Mouse (Mus musculus) lung, embryonic 15.5 days (tissue): ENCODE measurements at regions not wholly inside any gene's neighbourhood (a gene's known extent, or its start where the extent isn't known, plus 50 kb on each side); places are given as distances from the start of the nearest gene placed in this dataset.

ENCODE experiments used
- ATAC-seq: fragments of 200-750 bp; cut with Nextera tagmentation; 2 replicates; pipeline ENCODE4 v1.8.0; 2017; ENCODE audit warnings: moderate number of reproducible peaks, borderline replicate concordance; ENCODE audit not compliant: low FRiP score, low TSS enrichment; ENCODE audit errors: extremely low read depth
- H3K27ac ChIP-seq: fragments of 300-500 bp; sonication (generic); 2 replicates; pipeline ENCODE4 v1.5.1; 2015; ENCODE audit warnings: moderate library complexity, mild to moderate bottlenecking, inconsistent platforms
- H3K27me3 ChIP-seq: fragments of 300-500 bp; sonication (generic); 2 replicates; pipeline ENCODE4 v1.6.1; 2015; ENCODE audit warnings: inconsistent platforms
- H3K36me3 ChIP-seq: fragments of 300-500 bp; sonication (generic); 2 replicates; pipeline ENCODE4 v1.6.1; 2015; ENCODE audit warnings: inconsistent platforms
- H3K4me1 ChIP-seq: fragments of 300-500 bp; sonication (generic); 2 replicates; pipeline ENCODE4 v1.6.1; 2015; ENCODE audit warnings: inconsistent platforms
- H3K4me2 ChIP-seq: fragments of 300-500 bp; sonication (generic); 2 replicates; pipeline ENCODE4 v1.6.1; 2015; ENCODE audit warnings: inconsistent platforms, mild to moderate bottlenecking, moderate library complexity
- H3K4me3 ChIP-seq: fragments of 300-500 bp; sonication (generic); 2 replicates; pipeline ENCODE4 v1.5.1; 2015; ENCODE audit warnings: mild to moderate bottlenecking, inconsistent platforms
- H3K9ac ChIP-seq: fragments of 300-500 bp; sonication (generic); 2 replicates; pipeline ENCODE4 v1.6.1; 2015; ENCODE audit warnings: inconsistent platforms
- H3K9me3 ChIP-seq: fragments of 300-500 bp; sonication (generic); 2 replicates; pipeline ENCODE4 v1.6.1; 2016; ENCODE audit warnings: inconsistent platforms
- WGBS: fragments of 180-500 bp; shearing (Covaris S2); methylation state at CpG from one replicate; pipeline ENCODE4 v1.1.7; 2015; 5-methylcytosine and 5-hydroxymethylcytosine counted together

- H3K4me1 ChIP-seq = no peaks in the 10 kb centered on the region
- ATAC-seq = no peak
- no peaks in the 10 kb centered on the region for H3K36me3 ChIP-seq
- 80% methylated on average over 5 of the region's 5 CpGs for WGBS
- no peaks in the 10 kb centered on the region for H3K27me3 ChIP-seq
- no peak overlapping the region for H3K27ac ChIP-seq
- no peak overlapping the region for H3K4me3 ChIP-seq
- H3K9ac ChIP-seq = no peak overlapping the region
- H3K4me2 ChIP-seq = no peak overlapping the region
- no peaks in the 10 kb centered on the region for H3K9me3 ChIP-seq
These were observed 329.6 kb downstream of the Cxcl12 start for GRCm38 (mm10) chr6:117497904-117498303.

GRCm38 (mm10) chr6:117502346-117502745, 334.0 kb downstream of the Cxcl12 start:
- Histone ChIP-seq H3K27me3 (no peaks in the 10 kb centered on the region), H3K36me3 (no peaks in the 10 kb centered on the region), H3K4me1 (no peaks in the 10 kb centered on the region), H3K27ac (no peak overlapping the region), H3K9ac (no peak overlapping the region), H3K9me3 (no peaks in the 10 kb centered on the region), H3K4me3 (no peak overlapping the region), H3K4me2 (no peak overlapping the region)
- ATAC-seq = no peak
- 44% methylated on average over 5 of the region's 5 CpGs for WGBS

DNA sequence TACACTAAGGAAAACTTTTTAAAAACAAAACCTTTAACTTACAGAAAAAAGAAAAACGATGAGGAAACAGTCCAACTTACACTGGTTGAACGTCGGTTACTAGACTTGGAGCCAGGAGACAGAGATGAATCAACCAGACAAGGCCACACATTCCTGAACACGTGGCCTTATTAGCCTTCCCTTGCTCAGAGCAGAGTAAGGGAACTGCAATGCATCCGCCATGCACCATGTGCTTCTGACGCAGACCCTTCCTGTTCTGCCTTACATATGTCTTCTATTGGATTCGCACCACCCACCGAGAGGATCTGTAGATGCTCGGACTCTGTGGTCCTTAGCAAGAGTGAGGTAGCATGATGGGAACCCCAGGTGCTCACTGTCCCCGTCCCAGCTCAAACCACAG, 336.2 kb upstream of the Zfp637 start:
- H3K27me3 ChIP-seq = no peaks in the 10 kb centered on the region
- 73% methylated on average over 10 of the region's 10 CpGs for WGBS
- H3K4me1 ChIP-seq = no peaks in the 10 kb centered on the region
- no peak overlapping the region for H3K4me2 ChIP-seq
- no peak overlapping the region for H3K9ac ChIP-seq
- no peaks in the 10 kb centered on the region for H3K36me3 ChIP-seq
- H3K27ac ChIP-seq = no peak overlapping the region
- no peak overlapping the region for H3K4me3 ChIP-seq
- ATAC-seq = no peak
- no peaks in the 10 kb centered on the region for H3K9me3 ChIP-seq

GRCm38 (mm10) chr6:117505431-117505830, 335.5 kb upstream of the Zfp637 start:
- H3K4me2 ChIP-seq = no peak overlapping the region
- H3K27ac ChIP-seq = no peak overlapping the region
- no peak overlapping the region for H3K4me3 ChIP-seq
- H3K9me3 ChIP-seq = no peaks in the 10 kb centered on the region
- no peak for ATAC-seq
- 50% methylated on average over 3 of the region's 3 CpGs for WGBS
- no peaks in the 10 kb centered on the region for H3K4me1 ChIP-seq
- H3K27me3 ChIP-seq = no peaks in the 10 kb centered on the region
- no peak overlapping the region for H3K9ac ChIP-seq
- no peaks in the 10 kb centered on the region for H3K36me3 ChIP-seq

DNA sequence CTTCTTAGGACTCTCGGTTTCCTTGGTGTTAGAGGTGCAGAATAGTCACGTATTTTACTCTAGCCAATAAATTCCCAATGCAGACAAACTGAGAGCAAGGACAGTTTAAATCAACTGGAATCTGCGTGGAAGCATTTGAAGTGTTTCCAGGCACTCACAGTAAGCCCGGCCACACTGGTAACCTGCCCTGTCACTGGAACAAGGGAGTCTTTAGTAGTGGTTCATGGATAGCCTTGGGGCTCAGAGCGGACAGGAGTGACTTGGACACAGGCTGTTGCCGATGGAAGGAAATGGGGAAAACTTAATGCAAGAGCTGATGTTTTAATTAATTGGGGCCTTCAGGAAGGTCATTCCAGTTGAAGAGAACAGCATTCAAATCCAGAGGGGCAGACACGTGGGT, 334.4 kb upstream of the Zfp637 start:
- Histone ChIP-seq H3K9me3 (no peaks in the 10 kb centered on the region), H3K27me3 (no peaks in the 10 kb centered on the region), H3K4me2 (no peak overlapping the region), H3K9ac (no peak overlapping the region), H3K27ac (no peak overlapping the region), H3K4me1 (no peaks in the 10 kb centered on the region), H3K36me3 (no peaks in the 10 kb centered on the region), H3K4me3 (no peak overlapping the region)
- 69% methylated on average over 7 of the region's 7 CpGs for WGBS
- ATAC-seq = no peak

- Histone ChIP-seq H3K4me1 (no peaks in the 10 kb centered on the region), H3K9me3 (no peaks in the 10 kb centered on the region), H3K27ac (no peak overlapping the region), H3K36me3 (no peaks in the 10 kb centered on the region), H3K4me3 (no peak overlapping the region), H3K4me2 (no peak overlapping the region), H3K27me3 (no peaks in the 10 kb centered on the region), H3K9ac (no peak overlapping the region)
- 24% methylated on average over 6 of the region's 6 CpGs for WGBS
- ATAC-seq = no peak
These were observed 332.1 kb upstream of the Zfp637 start for GRCm38 (mm10) chr6:117508860-117509259.

- WGBS = 85% methylated on average over 4 of the region's 4 CpGs
- H3K36me3 ChIP-seq = no peaks in the 10 kb centered on the region
- H3K4me1 ChIP-seq = peaks cover 4% of the 10 kb centered on the region; the same call in 1 of the 2 replicates
- H3K4me2 ChIP-seq = no peak overlapping the region
- H3K27me3 ChIP-seq = no peaks in the 10 kb centered on the region
- no peak overlapping the region for H3K27ac ChIP-seq
- no peak for ATAC-seq
- no peaks in the 10 kb centered on the region for H3K9me3 ChIP-seq
- no peak overlapping the region for H3K9ac ChIP-seq
- no peak overlapping the region for H3K4me3 ChIP-seq
These were observed 331.0 kb upstream of the Zfp637 start for GRCm38 (mm10) chr6:117510026-117510425.

- peak; percentile 73; the same call in 1 of the 2 replicates for ATAC-seq
- no peak overlapping the region for H3K4me2 ChIP-seq
- no peak overlapping the region for H3K4me3 ChIP-seq
- H3K27me3 ChIP-seq = no peaks in the 10 kb centered on the region
- H3K9me3 ChIP-seq = no peaks in the 10 kb centered on the region
- peaks cover 10% of the 10 kb centered on the region; the same call in 1 of the 2 replicates for H3K4me1 ChIP-seq
- 58% methylated on average over 5 of the region's 5 CpGs for WGBS
- peak overlapping the region; percentile 41; the same call in 1 of the 2 replicates for H3K27ac ChIP-seq
- no peak overlapping the region for H3K9ac ChIP-seq
- no peaks in the 10 kb centered on the region for H3K36me3 ChIP-seq
These were observed 326.1 kb upstream of the Zfp637 start for GRCm38 (mm10) chr6:117514831-117515230.

DNA sequence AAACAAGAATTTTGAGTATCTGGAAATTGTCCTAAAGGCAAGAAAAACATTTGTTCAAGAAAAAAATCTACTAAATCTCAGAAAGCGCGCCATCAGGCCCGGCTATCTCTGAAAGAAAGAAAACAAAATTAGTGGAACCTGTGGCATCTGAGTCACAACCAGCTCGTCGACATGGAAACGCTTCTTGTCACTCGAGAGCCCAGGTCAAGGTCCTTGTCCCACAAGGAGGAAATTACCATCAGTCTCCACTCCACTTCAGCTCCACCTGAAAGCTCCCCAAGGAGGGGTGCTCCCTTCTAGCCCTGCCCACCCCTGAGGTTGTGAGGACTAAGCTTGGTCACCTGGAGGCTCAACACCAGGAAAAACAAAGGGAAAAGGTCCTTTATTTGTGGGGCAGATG, 324.1 kb upstream of the Zfp637 start:
- H3K4me3 ChIP-seq = no peak overlapping the region
- no peak overlapping the region for H3K27ac ChIP-seq
- H3K9me3 ChIP-seq = no peaks in the 10 kb centered on the region
- WGBS = 53% methylated on average over 7 of the region's 7 CpGs
- H3K4me1 ChIP-seq = peaks cover 10% of the 10 kb centered on the region; the same call in 1 of the 2 replicates
- no peaks in the 10 kb centered on the region for H3K27me3 ChIP-seq
- no peak for ATAC-seq
- H3K36me3 ChIP-seq = no peaks in the 10 kb centered on the region
- H3K4me2 ChIP-seq = no peak overlapping the region
- no peak overlapping the region for H3K9ac ChIP-seq

- H3K9ac ChIP-seq = no peak overlapping the region
- ATAC-seq = no peak
- H3K9me3 ChIP-seq = no peaks in the 10 kb centered on the region
- WGBS = 44% methylated on average over 3 of the region's 3 CpGs
- H3K27ac ChIP-seq = no peak overlapping the region
- no peak overlapping the region for H3K4me2 ChIP-seq
- no peaks in the 10 kb centered on the region for H3K27me3 ChIP-seq
- no peaks in the 10 kb centered on the region for H3K36me3 ChIP-seq
- H3K4me1 ChIP-seq = peaks cover 10% of the 10 kb centered on the region; the same call in 1 of the 2 replicates
- H3K4me3 ChIP-seq = no peak overlapping the region
These were observed 322.0 kb upstream of the Zfp637 start for GRCm38 (mm10) chr6:117518939-117519338.

DNA sequence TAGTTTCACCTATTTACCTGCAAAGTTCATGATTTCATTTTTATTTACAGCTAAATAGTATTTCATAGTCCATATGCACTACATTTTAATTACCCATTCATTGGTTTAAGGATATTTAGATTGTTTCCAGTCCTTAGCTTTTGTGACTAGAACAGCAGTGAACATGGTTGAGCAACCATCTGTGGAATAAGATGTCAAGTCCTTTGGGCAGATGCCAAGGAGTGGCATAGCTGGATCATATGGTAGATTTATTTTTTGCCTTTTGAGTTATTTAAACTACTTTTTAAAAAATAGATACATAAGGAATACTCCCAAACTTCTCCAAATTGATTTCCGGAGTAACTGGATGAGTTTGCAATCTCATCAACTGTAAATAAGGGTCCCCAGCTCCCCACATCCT, 321.5 kb upstream of the Zfp637 start:
- Histone ChIP-seq H3K4me1 (peaks cover 7% of the 10 kb centered on the region; the same call in 1 of the 2 replicates), H3K4me3 (no peak overlapping the region), H3K27me3 (no peaks in the 10 kb centered on the region), H3K36me3 (no peaks in the 10 kb centered on the region), H3K9ac (no peak overlapping the region), H3K9me3 (no peaks in the 10 kb centered on the region), H3K4me2 (no peak overlapping the region), H3K27ac (no peak overlapping the region)
- 85% methylated on average over 1 of the region's 1 CpGs for WGBS
- ATAC-seq = no peak

GRCm38 (mm10) chr6:117526161-117526935, 314.6 kb upstream of the Zfp637 start:
- ATAC-seq = peak; percentile 27; the same call in 1 of the 2 replicates
- Histone ChIP-seq H3K9me3 (no peaks in the 10 kb centered on the region), H3K4me1 (peaks cover 9% of the 10 kb centered on the region), H3K9ac (no peak overlapping the region; the same call in 1 of the 2 replicates), H3K27ac (no peak overlapping the region), H3K4me3 (no peak overlapping the region), H3K36me3 (no peaks in the 10 kb centered on the region), H3K27me3 (no peaks in the 10 kb centered on the region), H3K4me2 (0 out of 2 replicates have a peak overlapping the region, but pooled peaks have one; percentile 10)
- 29% methylated on average over 22 of the region's 22 CpGs for WGBS
